28 mouse cellular contexts compared by ENCODE assay signal in the genomic region with DNA sequence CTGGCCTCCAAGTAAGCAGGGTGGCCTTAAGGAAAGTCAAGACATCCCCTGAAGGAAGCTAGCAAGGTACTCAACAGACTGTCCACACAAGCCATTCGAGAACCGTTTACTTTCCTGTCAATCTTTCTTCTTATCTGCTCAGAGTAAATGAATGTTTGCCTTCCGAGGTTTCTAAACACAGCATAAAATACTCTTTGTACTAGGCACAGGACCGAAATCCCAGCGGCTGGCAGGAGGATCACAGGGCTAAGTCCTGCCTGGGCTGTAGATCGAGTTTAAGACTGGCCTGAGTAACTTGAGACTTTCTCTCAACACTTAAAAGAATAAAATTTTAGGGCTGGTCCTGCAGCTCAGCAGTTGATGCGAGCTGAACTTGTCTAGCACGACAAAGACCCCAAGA.
DNase-seq lines count a peak whose midpoint lies in the region; ATAC-seq and TF ChIP-seq lines count a peak whose summit lies in the region.
"Had no signal": no experiment of that assay in that cellular context is flagged by ENCODE, and none has a peak within 500 bp of the region (broad histone marks: within the 10 kb centered on the region; RNA-seq: fewer than 3 reads in every experiment).

No protein-coding gene starts in this region.

- TF ChIP-seq EP300 in liver, postnatal 0 days (IDR thresholded peaks at IDR 0.05; ENCODE audit: low read depth), result no peak

- H3K9ac ChIP-seq in liver, postnatal 0 days (replicated peaks), result no peak overlapping the region
- H3K9ac ChIP-seq: forebrain, embryonic 13.5 days; heart, embryonic 15.5 days; hindbrain, embryonic 12.5 days; limb, embryonic 15.5 days; lung, embryonic 15.5 days; midbrain, embryonic 13.5 days had no signal

- H3K27ac ChIP-seq in limb, embryonic 10.5 days, result 0 out of 2 replicates have a peak overlapping the region, but pooled peaks have one; percentile 15
- H3K27ac ChIP-seq in liver, postnatal 0 days (ENCODE audit: low read depth), result no peak overlapping the region
- H3K27ac ChIP-seq: forebrain, embryonic 13.5 days; heart, embryonic 10.5 days; heart, embryonic 15.5 days; hindbrain, embryonic 12.5 days; hindbrain, postnatal 0 days; limb, embryonic 15.5 days; lung, embryonic 15.5 days; midbrain, embryonic 13.5 days had no signal

- TF ChIP-seq CTCF in liver, postnatal 0 days (IDR thresholded peaks at IDR 0.05; ENCODE audit: low read depth), result no peak

- 16% methylated on average over 8 of the region's 8 CpGs for WGBS in limb, embryonic 10.5 days
- WGBS in liver, postnatal 0 days (ENCODE audit: insufficient replicate concordance), result 29% methylated on average over 8 of the region's 8 CpGs

- no peaks in the 10 kb centered on the region for H3K36me3 ChIP-seq in limb, embryonic 10.5 days
- no peaks in the 10 kb centered on the region for H3K36me3 ChIP-seq in liver, postnatal 0 days (replicated peaks; ENCODE audit: insufficient read depth, low read length)
- H3K36me3 ChIP-seq: heart, embryonic 10.5 days; heart, embryonic 15.5 days; hindbrain, embryonic 12.5 days; limb, embryonic 15.5 days; lung, embryonic 15.5 days; midbrain, embryonic 13.5 days had no signal

- H3K4me3 ChIP-seq in limb, embryonic 10.5 days, result no peak overlapping the region
- H3K4me3 ChIP-seq in liver, postnatal 0 days (ENCODE audit: low read depth, low read length), result no peak overlapping the region
- H3K4me3 ChIP-seq: forebrain, embryonic 13.5 days; heart, embryonic 10.5 days; heart, embryonic 15.5 days; hindbrain, embryonic 12.5 days; limb, embryonic 15.5 days; lung, embryonic 15.5 days; megakaryocyte, embryonic 14.5 days; midbrain, embryonic 13.5 days had no signal

- peaks cover 52% of the 10 kb centered on the region for H3K4me1 ChIP-seq in limb, embryonic 10.5 days
- peaks cover 8% of the 10 kb centered on the region for H3K4me1 ChIP-seq in liver, postnatal 0 days (ENCODE audit: insufficient read depth)
- H3K4me1 ChIP-seq: hindbrain, embryonic 12.5 days had no signal

- peak; percentile 43 for DNase-seq in embryo, embryonic 10 days (ENCODE audit: low spot score)
- DNase-seq in embryo, embryonic 9.5 days (ENCODE audit: extremely low spot score), result no peak
- no peak for DNase-seq in limb, embryonic 10.5 days (ENCODE audit: low spot score)
- no peak for DNase-seq in liver, postnatal 0 days
- DNase-seq in yolk sac, embryonic 10.5 days (ENCODE audit: low spot score), result peak; percentile 60
- DNase-seq in urinary bladder, postnatal 36 days (ENCODE audit: low spot score in 2 of 2), result no peak
- DNase-seq: adrenal gland, adult 2 months; adrenal gland, postnatal 36 days; cerebellum, adult 18-20 months; cerebellum, postnatal 10 days; gastrocnemius, postnatal 10 days; kidney, adult 11 months; kidney, postnatal 25 days; lung, postnatal 36 days; thymus, adult 2 months; thymus, postnatal 36 days had no signal

- peak overlapping the region; percentile 19; the same call in 1 of the 2 replicates for H3K4me2 ChIP-seq in liver, postnatal 0 days (ENCODE audit: low read depth, low read length)
- H3K4me2 ChIP-seq: forebrain, embryonic 13.5 days; heart, embryonic 15.5 days; hindbrain, embryonic 12.5 days; limb, embryonic 15.5 days; lung, embryonic 15.5 days; midbrain, embryonic 13.5 days had no signal

- H3K27me3 ChIP-seq in limb, embryonic 10.5 days (ENCODE audit: low read depth, poor library complexity, severe bottlenecking), result peaks cover 3% of the 10 kb centered on the region; the same call in 1 of the 2 replicates
- no peaks in the 10 kb centered on the region for H3K27me3 ChIP-seq in liver, postnatal 0 days (ENCODE audit: insufficient read depth, low read length)
- H3K27me3 ChIP-seq: CH12.LX; heart, embryonic 15.5 days; hindbrain, embryonic 12.5 days; limb, embryonic 15.5 days; lung, embryonic 15.5 days had no signal

- H3K9me3 ChIP-seq in limb, embryonic 10.5 days (replicated peaks), result no peaks in the 10 kb centered on the region
- H3K9me3 ChIP-seq in liver, postnatal 0 days (ENCODE audit: low read length), result no peaks in the 10 kb centered on the region
- H3K9me3 ChIP-seq: forebrain, embryonic 13.5 days; heart, embryonic 10.5 days; heart, embryonic 15.5 days; hindbrain, embryonic 12.5 days; limb, embryonic 15.5 days; lung, embryonic 15.5 days; megakaryocyte, embryonic 14.5 days; midbrain, embryonic 13.5 days had no signal

- no peak for ATAC-seq in liver, postnatal 0 days
- ATAC-seq in megakaryocyte, adult 5-6 weeks (ENCODE audit: poor library complexity, severe bottlenecking), result no peak
- ATAC-seq: activated CD4-positive, CD25-positive, alpha-beta regulatory T cell, adult 4 months; forebrain, embryonic 13.5 days; hindbrain, postnatal 0 days; midbrain, embryonic 13.5 days had no signal

Comparison
In these comparisons a context has a peak if more than half of its experiments do, and no peak if none do; other contexts are left out.
1. DNase-seq: peak in embryo, embryonic 10 days (single experiment) and yolk sac, embryonic 10.5 days (single experiment); none in embryo, embryonic 9.5 days (single experiment), limb, embryonic 10.5 days (single experiment), liver, postnatal 0 days (single experiment) and urinary bladder, postnatal 36 days (0 of 2).